Mouse (Mus musculus) liver, embryonic 11.5 days (tissue): ENCODE results near the gene Zcchc14. TPM values are rescaled to one million over a fixed set of nuclear protein-coding genes. Genes with fewer than 3 reads are reported as not detected.
A peak's percentile ranks its signal among the peaks of the same experiment; 100 is the strongest.

ENCODE experiments used
- ATAC-seq: fragments of 200-750 bp; cut with Nextera tagmentation; replicated peaks from 2 replicates; pipeline ENCODE4 v1.8.0; 2017; ENCODE audit warnings: moderate number of reproducible peaks, mild to moderate bottlenecking, moderate TSS enrichment, moderate library complexity; ENCODE audit not compliant: low FRiP score
- DNase-seq: peaks from one replicate; pipeline ENCODE4 v3.0.0-alpha.2; 2017; ENCODE audit warnings: low spot score
- H3K27ac ChIP-seq: fragments of 300-500 bp; sonication (generic); 2 replicates; pipeline ENCODE4 v1.5.1; 2014; ENCODE audit warnings: mild to moderate bottlenecking, low read depth, low read length, control low read depth
- H3K27me3 ChIP-seq: fragments of 300-500 bp; sonication (generic); replicated peaks from 2 replicates; pipeline ENCODE4 v1.6.1; 2014; ENCODE audit warnings: low read length, mixed read lengths; ENCODE audit not compliant: control insufficient read depth, insufficient read depth
- H3K36me3 ChIP-seq: fragments of 300-500 bp; sonication (generic); 2 replicates; pipeline ENCODE4 v1.6.1; 2014; ENCODE audit warnings: mild to moderate bottlenecking, low read length, moderate library complexity, mixed read lengths; ENCODE audit not compliant: control insufficient read depth, insufficient read depth
- H3K4me1 ChIP-seq: fragments of 300-500 bp; sonication (generic); replicated peaks from 2 replicates; pipeline ENCODE4 v1.6.1; 2014; ENCODE audit warnings: low read length, mixed read lengths; ENCODE audit not compliant: control insufficient read depth, insufficient read depth
- H3K4me2 ChIP-seq: fragments of 300-500 bp; sonication (generic); 2 replicates; pipeline ENCODE4 v1.6.1; 2014; ENCODE audit warnings: mild to moderate bottlenecking, control low read depth, moderate library complexity
- H3K4me3 ChIP-seq: fragments of 300-500 bp; sonication (generic); 2 replicates; pipeline ENCODE4 v1.5.1; 2014; ENCODE audit warnings: low read depth, low read length, control low read depth
- H3K9ac ChIP-seq: fragments of 300-500 bp; sonication (generic); 2 replicates; pipeline ENCODE4 v1.6.1; 2014; ENCODE audit warnings: low read depth, low read length, control low read depth
- H3K9me3 ChIP-seq: fragments of 300-500 bp; sonication (generic); 2 replicates; pipeline ENCODE4 v1.6.1; 2016; ENCODE audit warnings: low read length, inconsistent platforms, mixed read lengths; ENCODE audit not compliant: control insufficient read depth
- WGBS: fragments of 180-500 bp; shearing (Covaris S2); extraction: QIAGEN DNeasy Blood & Tissue Kit; methylation state at CpG from one replicate; pipeline ENCODE4 v1.1.7; 2014; 5-methylcytosine and 5-hydroxymethylcytosine counted together
- polyA plus RNA-seq: library from polyadenylated mRNA; unstranded; fragments of >200 nt; fragmentation: Nextera tagmentation; extraction: Ambion mirVana; gene quantifications from 2 replicates; pipeline ENCODE4 v1.2.1, GENCODE M21; 2014

Gene Zcchc14
- polyA plus RNA-seq, 1 experiment from 2014 or later, result 6.2 TPM

- no peaks in the 10 kb centered on the region for H3K9me3 ChIP-seq
- no peak overlapping the region for H3K27ac ChIP-seq
- peaks cover 16% of the 10 kb centered on the region for H3K4me1 ChIP-seq
- ATAC-seq (no peak), DNase-seq (no peak)
- H3K4me3 ChIP-seq, result no peak overlapping the region
- no peak overlapping the region for H3K9ac ChIP-seq
- no peaks in the 10 kb centered on the region for H3K36me3 ChIP-seq
- no peak overlapping the region for H3K4me2 ChIP-seq
- H3K27me3 ChIP-seq, result peaks cover 40% of the 10 kb centered on the region
- 76% methylated on average over 16 of the region's 16 CpGs for WGBS
These were observed 4.2 kb downstream of the Zcchc14 start for GRCm38 (mm10) chr8:121648451-121648850.

DNA sequence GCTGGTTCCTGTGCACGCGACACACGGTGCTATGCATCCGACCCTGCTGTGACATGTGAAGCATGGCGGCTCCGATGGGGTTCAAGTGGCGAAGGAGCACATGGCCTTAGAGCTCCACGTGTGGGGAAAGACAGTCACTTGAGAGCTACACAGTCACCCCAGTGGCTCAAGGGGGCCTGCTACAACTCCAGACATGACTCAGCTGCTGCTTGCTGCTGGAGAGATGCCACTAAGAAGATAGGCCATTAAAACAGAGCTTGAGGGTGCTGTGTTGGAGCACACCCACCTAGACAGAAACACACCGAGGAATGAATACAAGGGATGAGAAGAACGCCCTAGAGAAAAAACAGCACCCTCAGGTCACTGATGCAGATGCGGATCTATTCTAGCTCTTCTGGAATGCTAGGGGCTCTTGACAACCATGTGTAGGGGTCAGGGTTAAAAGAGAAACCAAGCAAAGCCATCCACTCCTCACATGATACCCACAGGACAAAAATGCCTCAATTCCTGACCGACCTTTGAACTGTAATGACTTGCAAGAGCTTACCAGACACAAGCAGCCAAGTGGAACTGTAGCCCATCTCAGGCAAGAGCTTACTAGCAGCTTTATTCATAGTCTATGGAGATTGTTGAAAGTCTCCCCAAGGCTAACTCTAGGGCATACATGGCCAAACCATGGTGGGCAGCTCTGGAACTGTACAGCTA lies 5.0 kb downstream of the Zcchc14 start:
- 86% methylated on average over 12 of the region's 12 CpGs for WGBS
- no peak overlapping the region for H3K9ac ChIP-seq
- no peak for DNase-seq
- no peak overlapping the region for H3K27ac ChIP-seq
- H3K27me3 ChIP-seq, result peaks cover 32% of the 10 kb centered on the region
- H3K4me1 ChIP-seq, result peaks cover 15% of the 10 kb centered on the region
- no peaks in the 10 kb centered on the region for H3K36me3 ChIP-seq
- no peak for ATAC-seq
- no peak overlapping the region for H3K4me3 ChIP-seq
- H3K9me3 ChIP-seq, result no peaks in the 10 kb centered on the region
- H3K4me2 ChIP-seq, result no peak overlapping the region

GRCm38 (mm10) chr8:121643384-121643783 lies 9.3 kb downstream of the Zcchc14 start:
- Histone ChIP-seq H3K4me1 (no peaks in the 10 kb centered on the region; the same call in none of the 2 replicates), H3K36me3 (no peaks in the 10 kb centered on the region), H3K4me2 (no peak overlapping the region), H3K27ac (no peak overlapping the region), H3K27me3 (no peaks in the 10 kb centered on the region; the same call in 1 of the 2 replicates), H3K9ac (no peak overlapping the region), H3K4me3 (no peak overlapping the region), H3K9me3 (no peaks in the 10 kb centered on the region)
- no peak for DNase-seq
- 43% methylated on average over 11 of the region's 11 CpGs for WGBS
- no peak for ATAC-seq

DNA sequence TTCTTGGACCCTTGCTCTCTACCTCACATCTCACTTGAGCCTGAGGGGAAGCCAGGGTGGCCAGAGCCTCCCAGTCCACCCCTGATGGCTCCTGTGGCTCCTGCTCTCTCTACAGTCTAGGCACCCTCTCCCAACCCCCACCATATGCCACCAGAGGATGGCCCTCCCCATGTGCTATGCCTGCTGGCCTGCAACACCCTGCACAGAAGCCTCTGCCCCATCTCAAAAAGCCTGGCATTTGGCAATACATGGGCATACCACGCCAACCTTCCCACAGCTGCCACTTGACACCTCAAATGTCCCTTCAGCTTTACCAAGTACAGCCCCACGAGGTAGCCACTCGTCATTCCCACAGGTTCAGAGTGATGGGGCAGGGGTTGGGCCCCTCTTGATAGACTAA lies 9.9 kb downstream of the Zcchc14 start:
- H3K36me3 ChIP-seq, result no peaks in the 10 kb centered on the region
- H3K27me3 ChIP-seq, result no peaks in the 10 kb centered on the region; the same call in 1 of the 2 replicates
- WGBS, result 62% methylated on average over 3 of the region's 3 CpGs
- no peak overlapping the region for H3K4me3 ChIP-seq
- H3K9ac ChIP-seq, result no peak overlapping the region
- H3K27ac ChIP-seq, result no peak overlapping the region
- ATAC-seq (no peak), DNase-seq (no peak)
- no peaks in the 10 kb centered on the region for H3K9me3 ChIP-seq
- no peak overlapping the region for H3K4me2 ChIP-seq
- no peaks in the 10 kb centered on the region; the same call in none of the 2 replicates for H3K4me1 ChIP-seq

DNA sequence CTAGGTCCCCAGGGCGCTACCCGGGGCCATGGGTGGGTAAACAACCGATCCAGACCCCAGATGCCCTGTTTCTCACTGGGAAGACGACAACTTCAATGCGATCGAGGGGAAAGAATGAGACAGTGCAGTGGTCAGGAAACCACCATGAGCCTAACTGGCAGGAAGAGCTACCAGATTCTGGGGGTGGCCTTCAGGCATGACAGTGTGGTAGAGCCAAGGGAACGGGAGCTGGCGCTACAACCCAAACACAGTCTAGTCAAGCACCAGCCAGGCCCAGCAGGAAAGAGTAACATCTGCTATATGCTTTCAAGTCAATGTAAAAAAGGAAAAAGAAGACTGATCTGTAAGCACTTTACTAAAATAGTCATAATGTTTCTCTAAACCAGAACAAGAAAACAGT lies 16.5 kb downstream of the Zcchc14 start:
- Histone ChIP-seq H3K27ac (no peak overlapping the region; the same call in 1 of the 2 replicates), H3K9me3 (no peaks in the 10 kb centered on the region), H3K4me1 (peaks cover 4% of the 10 kb centered on the region), H3K4me2 (no peak overlapping the region), H3K9ac (no peak overlapping the region), H3K4me3 (no peak overlapping the region), H3K36me3 (no peaks in the 10 kb centered on the region), H3K27me3 (no peaks in the 10 kb centered on the region)
- 72% methylated on average over 8 of the region's 8 CpGs for WGBS
- ATAC-seq (no peak), DNase-seq (no peak)

DNA sequence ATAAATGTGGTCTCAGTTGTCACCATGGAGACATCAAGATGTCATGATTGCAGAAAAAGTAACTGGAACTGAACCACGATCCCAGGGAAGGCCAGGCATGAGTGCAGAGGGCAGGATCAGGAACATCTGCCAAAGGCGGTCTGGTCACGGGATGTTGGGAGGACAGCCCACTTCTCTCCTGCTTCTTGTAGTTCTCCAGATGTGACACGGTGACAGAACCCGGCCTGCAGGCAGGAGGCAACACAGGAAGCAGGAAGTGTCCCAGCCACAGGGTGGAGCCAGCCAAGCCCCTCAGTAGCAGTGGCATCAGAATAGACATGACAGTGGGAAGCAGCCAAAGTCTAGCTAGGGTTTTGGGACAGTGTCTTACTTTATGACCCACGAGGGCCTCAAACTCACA lies 17.2 kb downstream of the Zcchc14 start:
- Histone ChIP-seq H3K4me1 (peaks cover 4% of the 10 kb centered on the region), H3K27ac (no peak overlapping the region)

DNA sequence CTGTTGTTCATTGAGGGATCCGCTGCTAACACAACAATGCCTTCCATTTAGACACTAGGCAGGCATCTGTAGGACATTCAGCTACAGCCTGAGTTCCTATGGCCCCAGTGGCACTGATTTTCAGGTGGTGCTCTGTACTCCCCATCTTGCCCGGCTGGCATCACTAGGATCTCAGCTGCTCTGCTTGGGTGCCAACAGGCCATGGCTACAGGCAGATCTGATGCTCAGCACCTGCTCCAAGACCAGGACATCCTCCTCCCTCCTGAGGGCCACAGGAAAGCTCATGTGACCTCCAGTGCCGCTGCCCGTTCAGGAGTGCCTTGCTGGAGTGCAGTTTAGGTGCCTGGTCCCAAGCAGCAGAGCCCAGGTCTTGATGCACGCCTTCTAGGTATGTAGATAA lies 20.3 kb downstream of the Zcchc14 start:
- Histone ChIP-seq H3K9me3 (no peaks in the 10 kb centered on the region), H3K4me3 (no peak overlapping the region), H3K36me3 (peaks cover 5% of the 10 kb centered on the region; the same call in 1 of the 2 replicates), H3K9ac (no peak overlapping the region), H3K27me3 (no peaks in the 10 kb centered on the region), H3K4me2 (no peak overlapping the region), H3K27ac (peak overlapping the region; percentile 38; the same call in 1 of the 2 replicates), H3K4me1 (peaks cover 4% of the 10 kb centered on the region)
- ATAC-seq, result no peak
- no peak for DNase-seq
- WGBS, result 77% methylated on average over 5 of the region's 5 CpGs

More for the DNA sequence above, 17.2 kb downstream of the Zcchc14 start:
- ATAC-seq (no peak), DNase-seq (no peak)
- WGBS, result 37% methylated on average over 6 of the region's 6 CpGs
- Histone ChIP-seq H3K27me3 (no peaks in the 10 kb centered on the region), H3K9ac (no peak overlapping the region), H3K4me3 (no peak overlapping the region), H3K36me3 (no peaks in the 10 kb centered on the region), H3K4me2 (no peak overlapping the region), H3K9me3 (no peaks in the 10 kb centered on the region)

DNA sequence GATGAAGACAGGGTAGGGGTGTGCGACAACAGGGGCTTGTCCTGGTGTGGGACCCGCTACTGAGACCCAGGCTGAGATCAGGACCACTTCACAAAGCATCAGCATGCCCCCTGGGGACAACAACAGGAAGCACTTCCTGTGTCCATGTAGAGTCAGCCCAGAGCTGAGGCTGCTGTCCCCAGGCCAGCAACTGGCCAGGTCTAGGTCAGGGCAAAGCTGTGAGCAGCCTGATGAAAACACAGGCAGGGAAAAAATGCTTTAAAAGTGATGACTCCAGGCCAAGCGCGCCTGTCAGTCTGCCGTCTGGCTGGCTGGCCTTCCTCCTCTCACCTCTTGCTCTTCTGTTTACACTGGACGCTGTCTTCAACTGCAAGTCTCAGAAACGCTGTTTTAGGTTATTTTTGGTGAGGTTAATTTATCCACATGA lies 21.0 kb downstream of the Zcchc14 start:
- no peak overlapping the region for H3K4me3 ChIP-seq
- H3K27ac ChIP-seq, result peak overlapping the region; percentile 21
- H3K27me3 ChIP-seq, result no peaks in the 10 kb centered on the region
- no peak for DNase-seq
- H3K9ac ChIP-seq, result no peak overlapping the region
- peak; percentile 41; the same call in 1 of the 2 replicates for ATAC-seq
- H3K9me3 ChIP-seq, result no peaks in the 10 kb centered on the region
- H3K36me3 ChIP-seq, result peaks cover 5% of the 10 kb centered on the region; the same call in 1 of the 2 replicates
- peaks cover 4% of the 10 kb centered on the region for H3K4me1 ChIP-seq
- H3K4me2 ChIP-seq, result no peak overlapping the region
- WGBS, result 50% methylated on average over 7 of the region's 7 CpGs

DNA sequence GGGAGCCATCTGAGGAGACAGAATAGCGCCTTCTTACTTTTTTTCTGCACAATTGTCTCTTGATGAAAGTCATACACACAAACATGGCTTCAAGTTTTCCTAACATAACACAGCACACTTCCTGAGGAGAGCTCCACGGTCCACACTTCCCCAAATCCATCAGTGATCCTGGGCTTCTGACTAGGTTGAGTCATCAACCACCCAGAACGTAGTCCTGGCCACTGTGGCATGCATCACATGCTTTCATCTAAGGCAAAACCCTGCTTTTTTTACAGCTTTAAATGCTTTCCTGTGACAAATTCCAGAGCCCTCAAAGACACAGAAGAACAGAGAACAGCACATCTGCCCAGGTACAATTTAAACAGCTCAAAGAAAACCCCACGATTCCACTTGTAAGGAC lies 24.0 kb downstream of the Zcchc14 start:
- ATAC-seq, result no peak
- no peak overlapping the region for H3K4me3 ChIP-seq
- no peak overlapping the region for H3K4me2 ChIP-seq
- no peaks in the 10 kb centered on the region for H3K9me3 ChIP-seq
- H3K36me3 ChIP-seq, result peaks cover 5% of the 10 kb centered on the region; the same call in 1 of the 2 replicates
- H3K27ac ChIP-seq, result no peak overlapping the region
- H3K4me1 ChIP-seq, result peaks cover 8% of the 10 kb centered on the region
- no peak overlapping the region for H3K9ac ChIP-seq
- no peaks in the 10 kb centered on the region for H3K27me3 ChIP-seq
- DNase-seq, result no peak
- WGBS, result 79% methylated on average over 4 of the region's 4 CpGs
